9 mouse cellular contexts compared by ENCODE assay signal in genomic region chr14:32856246-32856645, GRCm38 (mm10). TPM values are rescaled to one million over a fixed set of nuclear protein-coding genes. Genes with fewer than 3 reads are reported as not detected.
DNase-seq lines count a peak whose midpoint lies in the region; ATAC-seq and TF ChIP-seq lines count a peak whose summit lies in the region.
"Had no signal": no experiment of that assay in that cellular context is flagged by ENCODE, and none has a peak within 500 bp of the region (broad histone marks: within the 10 kb centered on the region; RNA-seq: fewer than 3 reads in every experiment).

No protein-coding gene starts in this region.

- no peak overlapping the region for H3K9ac ChIP-seq in liver, embryonic 15.5 days

- no peaks in the 10 kb centered on the region for H3K36me3 ChIP-seq in E14TG2a.4 (ENCODE audit: insufficient read depth, low read length)
- no peaks in the 10 kb centered on the region for H3K36me3 ChIP-seq in hindbrain, embryonic 10.5 days
- no peaks in the 10 kb centered on the region for H3K36me3 ChIP-seq in liver, embryonic 15.5 days (replicated peaks)

- no peak overlapping the region for H3K27ac ChIP-seq in hindbrain, embryonic 10.5 days
- no peak overlapping the region for H3K27ac ChIP-seq in liver, embryonic 15.5 days (replicated peaks)

- peak overlapping the region; percentile 59; the same call in 1 of the 2 replicates for H3K4me2 ChIP-seq in liver, embryonic 15.5 days

- peaks cover 20% of the 10 kb centered on the region for H3K4me1 ChIP-seq in E14TG2a.4 (replicated peaks; ENCODE audit: low read depth, low read length)
- peaks cover 32% of the 10 kb centered on the region for H3K4me1 ChIP-seq in hindbrain, embryonic 10.5 days (replicated peaks)
- no peaks in the 10 kb centered on the region for H3K4me1 ChIP-seq in liver, embryonic 15.5 days (replicated peaks)

- TF ChIP-seq CTCF in E14TG2a.4 (conservative IDR thresholded peaks at IDR 0.05; ENCODE audit: low read length) = no peak

- ATAC-seq in liver, embryonic 15.5 days (ENCODE audit: insufficient read depth) = no peak

- peak; percentile 72 for DNase-seq in heart, adult 11 months
- no peak for DNase-seq in heart, postnatal 4 days
- no peak for DNase-seq in hindbrain, embryonic 10.5 days (ENCODE audit: low spot score)
- no peak for DNase-seq in right cerebral cortex, postnatal 10 days (ENCODE audit: low spot score in 2 of 2)
- no peak for DNase-seq in embryo, embryonic 10 days (ENCODE audit: low spot score)
- no peak for DNase-seq in layer of hippocampus, adult 11-12 months (ENCODE audit: low spot score)

- WGBS in hindbrain, embryonic 10.5 days = 42% methylated on average over 5 of the region's 5 CpGs
- WGBS in liver, embryonic 15.5 days (ENCODE audit: insufficient replicate concordance) = 23% methylated on average over 5 of the region's 5 CpGs

- H3K4me3 ChIP-seq in E14TG2a.4 (replicated peaks; ENCODE audit: low read length) = peak overlapping the region; percentile 71
- peak overlapping the region; percentile 65 for H3K4me3 ChIP-seq in hindbrain, embryonic 10.5 days
- peak overlapping the region; percentile 46; the same call in 1 of the 2 replicates for H3K4me3 ChIP-seq in liver, embryonic 15.5 days (replicated peaks)

- H3K9me3 ChIP-seq in E14TG2a.4 (ENCODE audit: low read length) = no peaks in the 10 kb centered on the region
- H3K9me3 ChIP-seq in hindbrain, embryonic 10.5 days = no peaks in the 10 kb centered on the region
- H3K9me3 ChIP-seq in liver, embryonic 15.5 days (replicated peaks) = no peaks in the 10 kb centered on the region

- H3K27me3 ChIP-seq in E14TG2a.4 (ENCODE audit: insufficient read depth, low read length) = peaks cover 43% of the 10 kb centered on the region
- peaks cover 35% of the 10 kb centered on the region for H3K27me3 ChIP-seq in hindbrain, embryonic 10.5 days (ENCODE audit: insufficient read depth, poor library complexity, severe bottlenecking)
- H3K27me3 ChIP-seq in liver, embryonic 15.5 days = peaks cover 39% of the 10 kb centered on the region

RNA-seq across cellular contexts. Expression of gene Vstm4, which starts 0.3 kb away (rescaled TPM):
- total RNA-seq in heart, postnatal 4 days (2021) = 10 to 100 TPM; 18.6 to 19.4 TPM
- 2.9 and 3.0 TPM in 2 replicates for polyA plus RNA-seq in hindbrain, embryonic 10.5 days (2016; fragmentation: Nextera tagmentation; extraction: Ambion mirVana)
- polyA plus RNA-seq in liver, embryonic 15.5 days (2015; fragmentation: Nextera tagmentation; extraction: Ambion mirVana) = 4.7 and 6.1 TPM in 2 replicates

RNA-seq across cellular contexts. Expression of gene Fam170b, which starts 22.5 kb away (rescaled TPM):
- total RNA-seq in heart, postnatal 4 days (2021) = under 1 TPM in 1 of 2 experiments, not detected in 1; 0.16 TPM
- polyA plus RNA-seq in hindbrain, embryonic 10.5 days (2016; fragmentation: Nextera tagmentation; extraction: Ambion mirVana) = not detected in 2 replicates
- 0.05 TPM in 1 of 2 replicates, not detected in the other for polyA plus RNA-seq in liver, embryonic 15.5 days (2015; fragmentation: Nextera tagmentation; extraction: Ambion mirVana)
- polyA plus RNA-seq: spleen, adult 2 months had no signal
